Mouse (Mus musculus) heart, embryonic 11.5 days (tissue): ENCODE results near the gene Cmpk1. TPM values are rescaled to one million over a fixed set of nuclear protein-coding genes. Genes with fewer than 3 reads are reported as not detected.

ENCODE experiments used
- ATAC-seq: fragments of 200-750 bp; cut with Nextera tagmentation; replicated peaks from 2 replicates; pipeline ENCODE4 v1.8.0; 2017; ENCODE audit warnings: moderate library complexity; ENCODE audit not compliant: insufficient number of reproducible peaks, low FRiP score, low TSS enrichment
- H3K27ac ChIP-seq: fragments of 300-500 bp; sonication (generic); 2 replicates; pipeline ENCODE4 v1.5.1; 2014; ENCODE audit warnings: mild to moderate bottlenecking, low read depth, low read length
- H3K27me3 ChIP-seq: fragments of 300-500 bp; sonication (generic); 2 replicates; pipeline ENCODE4 v1.6.1; 2014; ENCODE audit warnings: mild to moderate bottlenecking, low read length, mixed read lengths; ENCODE audit not compliant: control insufficient read depth, insufficient read depth
- H3K36me3 ChIP-seq: fragments of 300-500 bp; sonication (generic); 2 replicates; pipeline ENCODE4 v1.6.1; 2014; ENCODE audit warnings: mild to moderate bottlenecking, low read length, moderate library complexity, mixed read lengths; ENCODE audit not compliant: control insufficient read depth, insufficient read depth
- H3K4me1 ChIP-seq: fragments of 300-500 bp; sonication (generic); 2 replicates; pipeline ENCODE4 v1.6.1; 2014; ENCODE audit warnings: low read length; ENCODE audit not compliant: control insufficient read depth, insufficient read depth
- H3K4me2 ChIP-seq: fragments of 300-500 bp; sonication (generic); 2 replicates; pipeline ENCODE4 v1.6.1; 2014; ENCODE audit warnings: mild to moderate bottlenecking, moderate library complexity
- H3K4me3 ChIP-seq: fragments of 300-500 bp; sonication (generic); 2 replicates; pipeline ENCODE4 v1.5.1; 2014; ENCODE audit warnings: low read depth, low read length
- H3K9ac ChIP-seq: fragments of 300-500 bp; sonication (generic); 2 replicates; pipeline ENCODE4 v1.6.1; 2014; ENCODE audit warnings: mild to moderate bottlenecking, low read depth, low read length, moderate library complexity
- H3K9me3 ChIP-seq: fragments of 300-500 bp; sonication (generic); replicated peaks from 2 replicates; pipeline ENCODE4 v1.6.1; 2016; ENCODE audit warnings: low read length; ENCODE audit not compliant: control insufficient read depth
- WGBS: fragments of 180-500 bp; shearing (Covaris S2); extraction: QIAGEN DNeasy Blood & Tissue Kit; methylation state at CpG from one replicate; pipeline ENCODE4 v1.1.7; 2014; ENCODE audit not compliant: insufficient replicate concordance; 5-methylcytosine and 5-hydroxymethylcytosine counted together
- polyA plus RNA-seq: library from polyadenylated mRNA; unstranded; fragments of >200 nt; fragmentation: Nextera tagmentation; extraction: Ambion mirVana; gene quantifications from 2 replicates; pipeline ENCODE4 v1.2.1, GENCODE M21; 2014

Cmpk1 gene
- polyA plus RNA-seq, 1 experiment from 2014 or later, result 70.0 TPM

DNA sequence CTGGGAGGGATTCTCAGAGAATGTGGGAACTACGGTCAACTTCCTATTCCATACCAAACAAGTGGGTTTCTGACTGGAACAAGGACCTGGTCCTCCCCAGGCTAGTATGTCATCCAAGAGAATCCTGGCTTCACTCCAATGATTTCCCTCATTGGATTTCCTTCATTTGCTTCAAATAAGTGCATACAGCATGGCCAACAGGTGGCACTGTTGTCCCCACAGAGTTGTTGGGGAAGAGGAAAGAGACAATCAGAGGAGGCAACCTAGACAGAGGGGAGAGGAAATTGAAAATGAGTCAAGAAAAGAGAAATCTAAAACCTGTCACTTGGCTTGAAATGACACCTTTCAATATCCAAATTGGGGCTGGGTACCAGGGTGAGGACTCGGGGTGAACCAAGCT lies 70.0 kb downstream of the Cmpk1 start:
- no peak overlapping the region for H3K4me3 ChIP-seq
- H3K4me2 ChIP-seq, result no peak overlapping the region

DNA sequence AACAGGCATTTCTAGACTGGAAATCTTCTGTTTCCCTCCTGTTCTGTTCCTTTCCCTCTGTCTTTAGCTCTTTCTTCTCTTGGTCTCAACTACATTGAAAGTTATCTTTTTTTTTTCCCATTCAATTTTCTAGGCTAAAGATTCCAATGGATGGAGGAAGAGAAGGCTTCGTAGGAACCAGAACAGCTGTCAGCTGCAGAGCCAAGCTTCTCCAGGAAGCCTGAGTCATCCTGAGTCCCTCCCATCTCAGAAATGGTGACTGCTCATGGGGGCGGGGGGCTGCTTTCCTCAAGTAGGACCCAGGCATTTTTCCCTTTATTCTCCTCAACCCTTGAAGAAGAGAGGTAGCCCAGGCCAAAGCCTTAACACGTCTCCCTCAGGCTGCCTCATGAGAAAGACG lies 71.0 kb downstream of the Cmpk1 start:
- WGBS, result 40% methylated on average over 4 of the region's 4 CpGs
- no peak overlapping the region for H3K27ac ChIP-seq
- H3K4me2 ChIP-seq, result no peak overlapping the region
- H3K4me3 ChIP-seq, result no peak overlapping the region
- no peak for ATAC-seq
- H3K27me3 ChIP-seq, result peaks cover 66% of the 10 kb centered on the region
- no peak overlapping the region for H3K9ac ChIP-seq
- no peaks in the 10 kb centered on the region for H3K4me1 ChIP-seq
- no peaks in the 10 kb centered on the region for H3K9me3 ChIP-seq
- no peaks in the 10 kb centered on the region for H3K36me3 ChIP-seq

More for the DNA sequence above, 70.0 kb downstream of the Cmpk1 start:
- Histone ChIP-seq H3K9me3 (no peaks in the 10 kb centered on the region), H3K9ac (no peak overlapping the region), H3K36me3 (no peaks in the 10 kb centered on the region), H3K27me3 (peaks cover 59% of the 10 kb centered on the region), H3K27ac (no peak overlapping the region), H3K4me1 (no peaks in the 10 kb centered on the region)
- ATAC-seq, result no peak
- WGBS, result 46% methylated on average over 2 of the region's 2 CpGs

DNA sequence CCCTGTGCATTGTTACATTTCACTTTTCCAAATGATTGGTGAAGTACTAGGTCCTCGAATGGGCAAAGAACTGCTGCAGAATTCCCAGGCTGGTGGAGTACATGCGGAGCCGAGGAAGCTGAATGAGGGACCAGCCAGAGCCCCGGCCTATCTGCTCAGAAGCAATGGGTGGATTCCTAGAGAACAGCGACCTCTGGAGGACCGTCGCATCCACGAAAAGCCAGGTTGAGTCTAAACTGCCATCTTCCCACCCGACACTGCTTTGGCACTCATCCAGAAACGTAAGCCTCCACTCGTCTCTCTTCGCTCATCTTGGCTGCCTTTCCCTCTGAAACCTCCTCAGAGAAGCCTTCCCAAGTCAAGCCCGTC lies 73.5 kb downstream of the Cmpk1 start:
- no peaks in the 10 kb centered on the region for H3K4me1 ChIP-seq
- no peak for ATAC-seq
- peaks cover 83% of the 10 kb centered on the region for H3K27me3 ChIP-seq
- no peak overlapping the region for H3K27ac ChIP-seq
- H3K9ac ChIP-seq, result no peak overlapping the region
- no peak overlapping the region for H3K4me2 ChIP-seq
- no peaks in the 10 kb centered on the region for H3K36me3 ChIP-seq
- H3K4me3 ChIP-seq, result no peak overlapping the region
- no peaks in the 10 kb centered on the region for H3K9me3 ChIP-seq
- 3% methylated on average over 13 of the region's 13 CpGs for WGBS

DNA sequence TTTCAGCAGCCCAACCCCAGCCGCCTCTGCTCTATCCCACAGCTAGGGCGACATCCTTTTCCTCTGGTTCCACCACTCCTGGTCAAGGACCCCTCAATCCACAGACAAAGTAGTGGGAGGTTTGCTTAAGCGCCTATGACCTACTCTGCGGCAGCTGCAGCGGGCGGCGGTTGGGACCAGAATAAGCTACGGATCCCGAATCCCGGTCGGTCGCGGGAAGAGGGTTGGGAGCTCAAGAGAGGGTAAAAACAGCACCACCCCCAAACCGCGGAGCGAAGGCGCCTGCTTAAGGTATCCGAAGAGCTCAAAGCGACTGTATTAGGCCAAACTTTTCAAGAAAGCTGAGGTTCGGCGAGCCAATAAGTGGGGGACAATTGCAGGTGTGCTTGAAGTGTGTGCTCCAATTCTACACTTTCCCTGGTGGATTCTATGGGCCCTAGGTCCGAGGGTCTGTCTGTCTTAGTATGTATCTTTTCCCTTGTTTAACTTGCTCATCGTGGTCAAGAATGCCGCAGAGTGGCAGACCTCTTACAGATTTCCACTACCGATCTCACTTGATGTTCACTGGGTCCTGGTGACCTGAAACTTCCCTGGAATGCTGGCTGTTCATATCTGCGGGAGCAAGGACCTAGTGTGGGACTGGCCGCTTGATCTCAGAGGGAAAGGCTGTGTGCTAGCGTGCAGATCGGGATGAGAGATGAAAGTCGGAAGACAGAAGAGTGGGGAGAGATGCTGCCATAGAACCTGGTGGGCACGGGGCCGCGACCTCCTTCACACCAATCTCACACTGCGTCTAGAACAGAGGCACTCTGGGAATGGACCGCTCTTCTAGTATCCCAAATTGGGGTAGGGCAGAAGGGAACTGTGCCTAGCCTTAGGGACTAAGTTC lies 74.1 kb downstream of the Cmpk1 start:
- no peak for ATAC-seq
- H3K9ac ChIP-seq, result no peak overlapping the region
- H3K27ac ChIP-seq, result no peak overlapping the region
- H3K9me3 ChIP-seq, result no peaks in the 10 kb centered on the region
- H3K4me1 ChIP-seq, result no peaks in the 10 kb centered on the region; the same call in 1 of the 2 replicates
- peaks cover 89% of the 10 kb centered on the region for H3K27me3 ChIP-seq
- H3K4me3 ChIP-seq, result no peak overlapping the region
- no peaks in the 10 kb centered on the region for H3K36me3 ChIP-seq
- no peak overlapping the region for H3K4me2 ChIP-seq
- WGBS, result 3% methylated on average over 35 of the region's 35 CpGs

DNA sequence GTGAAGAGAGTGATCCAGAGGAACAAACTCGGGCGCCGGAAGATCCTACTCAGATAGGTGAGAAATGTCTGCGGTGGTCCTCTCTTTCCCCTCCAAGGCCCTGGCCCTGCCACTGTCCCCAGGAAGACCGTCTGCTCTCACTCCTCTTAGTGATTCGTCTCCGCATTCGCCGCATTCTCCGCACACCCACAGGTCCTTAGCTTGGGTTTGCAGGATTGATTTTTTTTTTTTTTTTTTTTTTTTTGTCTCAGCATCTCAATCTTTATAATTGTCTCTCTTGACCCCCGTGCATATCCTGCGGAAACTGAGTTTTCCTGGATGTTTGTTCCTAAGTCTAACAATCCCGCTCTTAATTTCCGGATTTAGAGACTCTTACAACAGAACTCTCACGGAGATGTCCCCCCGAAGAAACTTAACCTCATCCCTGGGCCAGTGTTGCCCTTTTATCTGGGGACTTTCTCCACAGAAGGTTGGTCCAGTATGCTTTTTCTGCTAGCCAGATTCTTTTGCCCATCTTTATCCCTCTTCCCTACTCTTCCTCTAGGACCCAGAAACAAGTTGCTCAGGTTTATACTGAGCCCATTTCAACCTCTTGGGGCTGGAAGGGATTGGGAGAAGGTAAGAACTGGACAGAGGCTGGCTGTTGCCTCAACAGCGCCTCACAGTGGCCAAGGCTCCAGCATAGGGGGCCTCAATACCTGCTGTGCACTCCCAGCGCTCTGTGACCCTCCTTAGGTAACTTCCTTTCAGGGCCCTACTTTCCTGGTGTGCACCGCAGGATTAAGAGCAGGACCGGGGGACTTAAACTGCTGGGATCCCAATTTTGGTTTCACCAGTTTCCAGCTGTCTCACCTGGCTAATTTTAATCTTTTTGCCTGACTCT lies 77.2 kb downstream of the Cmpk1 start:
- ATAC-seq, result no peak
- peak overlapping the region; percentile 74 for H3K4me2 ChIP-seq
- H3K27me3 ChIP-seq, result peaks cover 98% of the 10 kb centered on the region
- no peaks in the 10 kb centered on the region for H3K9me3 ChIP-seq
- 2% methylated on average over 20 of the region's 20 CpGs for WGBS
- no peaks in the 10 kb centered on the region; the same call in 1 of the 2 replicates for H3K4me1 ChIP-seq
- no peak overlapping the region for H3K9ac ChIP-seq
- H3K27ac ChIP-seq, result no peak overlapping the region
- no peaks in the 10 kb centered on the region for H3K36me3 ChIP-seq
- H3K4me3 ChIP-seq, result peak overlapping the region; percentile 57

Other genes starting within 250 kb of the Cmpk1 start
- gene Gm12830, start 165.5 kb downstream of the Cmpk1 start, polyA plus RNA-seq, result not detected in 2 replicates
- gene Foxd2, start 78.4 kb downstream of the Cmpk1 start, polyA plus RNA-seq, result 0.14 and 0.17 TPM in 2 replicates
- gene Foxe3, start 61.2 kb downstream of the Cmpk1 start, polyA plus RNA-seq, result not detected in 2 replicates
- 15.1 and 15.3 TPM in 2 replicates for gene Stil, start 12.9 kb upstream of the Cmpk1 start, polyA plus RNA-seq
- gene Tal1, start 69.2 kb upstream of the Cmpk1 start, polyA plus RNA-seq, result 10.1 and 14.1 TPM in 2 replicates
- gene Pdzk1ip1, start 101.5 kb upstream of the Cmpk1 start, polyA plus RNA-seq, result 57.3 and 66.1 TPM in 2 replicates
- gene Cyp4x1, start 147.0 kb upstream of the Cmpk1 start, polyA plus RNA-seq, result 0.10 and 0.21 TPM in 2 replicates